Mouse (Mus musculus) CH12.LX (cell line): ENCODE results near the gene Nenf. TPM values are rescaled to one million over a fixed set of nuclear protein-coding genes. Genes with fewer than 3 reads are reported as not detected.

Source experiments
- DNase-seq: peaks from one replicate; pipeline ENCODE4 v3.0.0-alpha.2; 2013; ENCODE audit errors: extremely low read depth
- H3K27ac ChIP-seq: 2 replicates; pipeline ENCODE4 v1.5.1; 2012; ENCODE audit warnings: low read depth, mild to moderate bottlenecking, control low read depth, moderate library complexity; ENCODE audit not compliant: insufficient read depth
- H3K27me3 ChIP-seq: replicated peaks from 2 replicates; pipeline ENCODE3; 2012; ENCODE audit warnings: inconsistent platforms
- H3K36me3 ChIP-seq, 2 experiments: replicated peaks in 1 of 2; 2 replicates each; pipeline versions ENCODE3 to v1.6.1; 2012; ENCODE audit warnings: inconsistent platforms in 1 of 2, low read length in 1 of 2, mild to moderate bottlenecking in 1 of 2, mixed read lengths in 1 of 2, moderate library complexity in 1 of 2; ENCODE audit not compliant: control insufficient read depth in 1 of 2, insufficient read depth in 1 of 2
- H3K4me1 ChIP-seq, 2 experiments: 2 replicates each; pipeline ENCODE4 v1.6.1; 2012; ENCODE audit warnings: inconsistent platforms in 1 of 2, moderate library complexity in 1 of 2; ENCODE audit not compliant: insufficient read depth in 2 of 2, control insufficient read depth in 1 of 2
- H3K4me2 ChIP-seq: 2 replicates; pipeline ENCODE4 v1.6.1; 2012; ENCODE audit warnings: low read depth, mild to moderate bottlenecking, control low read depth; ENCODE audit not compliant: poor library complexity, insufficient read depth, severe bottlenecking
- H3K4me3 ChIP-seq, 3 experiments: fragments of 150-350 bp in 1 of 3; sonication (generic) in 1 of 3; replicated peaks in 1 of 3; 2 replicates each; pipeline versions ENCODE3 to v1.5.1; 2011 to 2012; ENCODE audit warnings: low read depth in 2 of 3, low read length in 2 of 3, mild to moderate bottlenecking in 2 of 3, moderate library complexity in 2 of 3, control low read depth in 1 of 3, improper control_type of control experiment in 1 of 3, inconsistent platforms in 1 of 3, mixed read lengths in 1 of 3; ENCODE audit not compliant: poor library complexity in 1 of 3
- H3K79me2 ChIP-seq: replicated peaks from 2 replicates; pipeline ENCODE4 v1.6.1; 2012; ENCODE audit warnings: mild to moderate bottlenecking, moderate library complexity; ENCODE audit not compliant: control insufficient read depth, poor library complexity, insufficient read depth, severe bottlenecking; ENCODE audit errors: extremely low read depth
- H3K9ac ChIP-seq: 2 replicates; pipeline ENCODE4 v1.6.1; 2012; ENCODE audit warnings: low read depth, mild to moderate bottlenecking, control low read depth, moderate library complexity; ENCODE audit not compliant: insufficient read depth
- H3K9me3 ChIP-seq: replicated peaks from 2 replicates; pipeline ENCODE3; 2012; ENCODE audit warnings: low read length, inconsistent platforms, mixed read lengths
- CHD2 ChIP-seq: IDR thresholded peaks from 2 replicates; pipeline ENCODE4 v1.6.1; 2011; ENCODE audit warnings: low read length, improper control_type of control experiment
- CTCF ChIP-seq, 2 experiments: IDR thresholded peaks in 1 of 2; conservative IDR thresholded peaks in 1 of 2; 2 replicates each; pipeline ENCODE4 v1.5.1; 2011 to 2012; ENCODE audit warnings: low read depth in 2 of 2, low read length in 2 of 2, improper control_type of control experiment in 1 of 2, inconsistent platforms in 1 of 2, mild to moderate bottlenecking in 1 of 2, moderate library complexity in 1 of 2
- HCFC1 ChIP-seq: IDR thresholded peaks from 2 replicates; pipeline ENCODE4 v1.6.1; 2012; ENCODE audit warnings: low read depth, mild to moderate bottlenecking, inconsistent platforms, low read length, improper control_type of control experiment
- IRF4 ChIP-seq: IDR thresholded peaks from 2 replicates; pipeline ENCODE4 v1.6.1; 2014; ENCODE audit warnings: low read depth, mild to moderate bottlenecking, inconsistent platforms, low read length, improper control_type of control experiment
- MAZ ChIP-seq: IDR thresholded peaks from 2 replicates; pipeline ENCODE4 v1.6.1; 2012; ENCODE audit warnings: low read depth, mild to moderate bottlenecking, inconsistent platforms, low read length, improper control_type of control experiment, moderate library complexity
- MXI1 ChIP-seq: IDR thresholded peaks from 2 replicates; pipeline ENCODE4 v1.6.1; 2011; ENCODE audit warnings: mild to moderate bottlenecking, low read depth, low read length, improper control_type of control experiment
- PAX5 ChIP-seq: IDR thresholded peaks from 2 replicates; pipeline ENCODE4 v1.6.1; 2012; ENCODE audit warnings: low read length, inconsistent platforms, mixed read lengths
- RAD21 ChIP-seq: IDR thresholded peaks from 2 replicates; pipeline ENCODE4 v1.6.1; 2011; ENCODE audit warnings: low read depth, mild to moderate bottlenecking, low read length, improper control_type of control experiment, moderate library complexity
- SMC3 ChIP-seq: IDR thresholded peaks from 2 replicates; pipeline ENCODE4 v1.6.1; 2011; ENCODE audit warnings: low read depth, low read length, improper control_type of control experiment
- TBP ChIP-seq: conservative IDR thresholded peaks from 2 replicates; pipeline ENCODE4 v1.6.1; 2011; ENCODE audit warnings: low read depth, low read length, improper control_type of control experiment
- TCF12 ChIP-seq: IDR thresholded peaks from 2 replicates; pipeline ENCODE4 v1.6.1; 2014; ENCODE audit warnings: low read depth, mild to moderate bottlenecking, inconsistent platforms, low read length, improper control_type of control experiment
- UBTF ChIP-seq: IDR thresholded peaks from 2 replicates; pipeline ENCODE4 v1.6.1; 2012; ENCODE audit warnings: low read depth, mild to moderate bottlenecking, inconsistent platforms, low read length, improper control_type of control experiment, moderate library complexity
- USF2 ChIP-seq: conservative IDR thresholded peaks from 2 replicates; pipeline ENCODE4 v1.6.1; 2011; ENCODE audit warnings: low read depth, low read length, improper control_type of control experiment
- ZKSCAN1 ChIP-seq: IDR thresholded peaks from 2 replicates; pipeline ENCODE4 v1.6.1; 2012; ENCODE audit warnings: low read depth, inconsistent platforms, low read length, improper control_type of control experiment, borderline replicate concordance
- ZMIZ1 ChIP-seq: IDR thresholded peaks from 2 replicates; pipeline ENCODE4 v1.6.1; 2012; ENCODE audit warnings: low read depth, mild to moderate bottlenecking, inconsistent platforms, low read length, improper control_type of control experiment
- dilution Hi-C: fragments of 300-500 bp; cut with MboI; formaldehyde crosslinking; loops from 2 replicates; pipeline ENCODE4 v1.14.3; 2020; ENCODE audit warnings: low sequenced_read_pairs; ENCODE audit not compliant: extremely low pct_unique_long_range_greater_than_20kb, extremely low pct_ligation_motif_present
- in situ Hi-C: fragments of 300-500 bp; cut with MboI; formaldehyde crosslinking; loops from 3 replicates; pipeline ENCODE4 v1.14.3; 2019; ENCODE audit warnings: low sequenced_read_pairs, low pct_ligation_motif_present, low pct_unique_long_range_greater_than_20kb, mixed read lengths
- polyA plus RNA-seq: library from polyadenylated mRNA; unstranded; fragments of >175 nt; gene quantifications from 2 replicates; pipeline ENCODE4 v1.2.1, GENCODE M21; 2012; ENCODE audit warnings: low read depth; ENCODE audit not compliant: insufficient read length
- total RNA-seq, 2 experiments: library from RNA; depleted of rRNA; stranded (reverse); fragments of 300-350 nt in 1 of 2; fragments of >200 nt in 1 of 2; gene quantifications; 2 replicates each; pipeline ENCODE4 v1.2.3; 2012 to 2014

Nenf gene
- total and polyA plus RNA-seq, 3 experiments = 28.8 to 86.7 (median 43.8) TPM

- H3K36me3 ChIP-seq = no peaks in the 10 kb centered on the region
- H3K9ac ChIP-seq = no peak overlapping the region
- peaks cover 15% of the 10 kb centered on the region for H3K9me3 ChIP-seq
- H3K27me3 ChIP-seq = no peaks in the 10 kb centered on the region
- H3K4me2 ChIP-seq = no peak overlapping the region
- no peak for DNase-seq
- no peak overlapping the region for H3K27ac ChIP-seq
- in situ Hi-C loops = no loop called here
- no peak overlapping the region for H3K4me3 ChIP-seq
- no peaks in the 10 kb centered on the region for H3K79me2 ChIP-seq
- TF ChIP-seq SMC3 (no peak), MXI1 (no peak), TCF12 (peak; percentile 87; the same call in 1 of the 2 replicates), RAD21 (no peak)
- H3K4me1 ChIP-seq = peaks cover 23 to 52% of the 10 kb centered on the region in 2 experiments
- dilution Hi-C loops = no loop called here
Measured at GRCm38 (mm10) chr1:191268797-191269647, 49.0 kb downstream of the Nenf start.

GRCm38 (mm10) chr1:191267856-191268255 is 50.1 kb downstream of the Nenf start:
- TF ChIP-seq TCF12 = no peak
- TF ChIP-seq IRF4 = no peak
- TF ChIP-seq CTCF (conservative IDR thresholded peaks at IDR 0.05 in 1 of 2, IDR thresholded peaks at IDR 0.05 in 1 of 2; ENCODE audit: low read depth in 2 of 2, low read length in 2 of 2) = no peak
- TF ChIP-seq UBTF = no peak
- no peak for TF ChIP-seq HCFC1
- no peak for TF ChIP-seq ZKSCAN1
- no peak for TF ChIP-seq ZMIZ1
- TF ChIP-seq MAZ = no peak
- no peak for TF ChIP-seq USF2
- TF ChIP-seq TBP = no peak
- TF ChIP-seq PAX5 = no peak
- no peak for TF ChIP-seq RAD21
- TF ChIP-seq CHD2 = no peak
- no peak for TF ChIP-seq MXI1
- TF ChIP-seq, all 38 proteins: peak for 0
- no peak for DNase-seq
- no peaks in the 10 kb centered on the region for H3K27me3 ChIP-seq
- dilution Hi-C loops = no loop called here
- no peak overlapping the region for H3K9ac ChIP-seq
- no peaks in the 10 kb centered on the region for H3K79me2 ChIP-seq
- H3K4me2 ChIP-seq = no peak overlapping the region; the same call in 1 of the 2 replicates
- H3K36me3 ChIP-seq = no peaks in the 10 kb centered on the region
- in situ Hi-C loops = no loop called here
- H3K27ac ChIP-seq = no peak overlapping the region
- peaks cover 15% of the 10 kb centered on the region for H3K9me3 ChIP-seq
- no peak overlapping the region for H3K4me3 ChIP-seq
- H3K4me1 ChIP-seq = peaks cover 20 to 40% of the 10 kb centered on the region in 2 experiments
